21 mouse cellular contexts compared by ENCODE assay signal in genomic region chr15:11297960-11298359, GRCm38 (mm10).
DNase-seq lines count a peak whose midpoint lies in the region; ATAC-seq and TF ChIP-seq lines count a peak whose summit lies in the region.
"Had no signal": no experiment of that assay in that cellular context is flagged by ENCODE, and none has a peak within 500 bp of the region (broad histone marks: within the 10 kb centered on the region; RNA-seq: fewer than 3 reads in every experiment).

No protein-coding gene starts in this region.

- no peaks in the 10 kb centered on the region for H3K9me3 ChIP-seq in forebrain, embryonic 13.5 days (replicated peaks)
- H3K9me3 ChIP-seq in forebrain, embryonic 11.5 days (ENCODE audit: control insufficient read depth, low read length): no peaks in the 10 kb centered on the region
- H3K9me3 ChIP-seq in forebrain, embryonic 16.5 days (ENCODE audit: control insufficient read depth, low read length): no peaks in the 10 kb centered on the region
- no peaks in the 10 kb centered on the region for H3K9me3 ChIP-seq in heart, embryonic 10.5 days
- no peaks in the 10 kb centered on the region for H3K9me3 ChIP-seq in intestine, postnatal 0 days (ENCODE audit: control insufficient read depth)
- H3K9me3 ChIP-seq: embryonic facial prominence, embryonic 15.5 days; hindbrain, embryonic 12.5 days; intestine, embryonic 15.5 days had no signal

- no peak for DNase-seq in forebrain, embryonic 11.5 days (ENCODE audit: low spot score)
- DNase-seq in brain, adult 2 months (ENCODE audit: low read depth, low spot score): peak; percentile 39
- no peak for DNase-seq in heart, embryonic 10.5 days (ENCODE audit: low spot score)
- DNase-seq in layer of hippocampus, adult 11-12 months (ENCODE audit: low spot score): no peak
- DNase-seq: adrenal gland, postnatal 14 days; cerebellum, adult 11 months; cerebellum, adult 8-10 months; cerebellum, postnatal 14 days; embryo, embryonic 11 days; gastrocnemius, postnatal 36 days; heart, adult 11 months; heart, postnatal 10 days; heart, postnatal 4 days had no signal

- no peak overlapping the region for H3K27ac ChIP-seq in forebrain, embryonic 13.5 days
- H3K27ac ChIP-seq in forebrain, embryonic 11.5 days (ENCODE audit: low read depth, low read length): no peak overlapping the region
- H3K27ac ChIP-seq in forebrain, embryonic 16.5 days (ENCODE audit: low read length): no peak overlapping the region
- H3K27ac ChIP-seq in heart, embryonic 10.5 days: no peak overlapping the region
- no peak overlapping the region for H3K27ac ChIP-seq in intestine, postnatal 0 days (ENCODE audit: low read depth, low read length)
- H3K27ac ChIP-seq: embryonic facial prominence, embryonic 15.5 days; hindbrain, embryonic 12.5 days; intestine, embryonic 15.5 days had no signal

- no peaks in the 10 kb centered on the region for H3K27me3 ChIP-seq in forebrain, embryonic 13.5 days
- no peaks in the 10 kb centered on the region for H3K27me3 ChIP-seq in forebrain, embryonic 11.5 days (ENCODE audit: control insufficient read depth, insufficient read depth, low read length)
- no peaks in the 10 kb centered on the region for H3K27me3 ChIP-seq in forebrain, embryonic 16.5 days (replicated peaks; ENCODE audit: control insufficient read depth, insufficient read depth, low read length)
- no peaks in the 10 kb centered on the region for H3K27me3 ChIP-seq in heart, embryonic 10.5 days (ENCODE audit: insufficient read depth, poor library complexity, severe bottlenecking)
- H3K27me3 ChIP-seq in intestine, postnatal 0 days (replicated peaks; ENCODE audit: control insufficient read depth, insufficient read depth, low read length): no peaks in the 10 kb centered on the region
- H3K27me3 ChIP-seq: embryonic facial prominence, embryonic 15.5 days; hindbrain, embryonic 12.5 days; intestine, embryonic 15.5 days; Patski had no signal

- no peak overlapping the region for H3K4me3 ChIP-seq in forebrain, embryonic 13.5 days
- H3K4me3 ChIP-seq in forebrain, embryonic 11.5 days (ENCODE audit: low read depth, low read length): no peak overlapping the region
- no peak overlapping the region for H3K4me3 ChIP-seq in forebrain, embryonic 16.5 days (replicated peaks; ENCODE audit: low read length)
- H3K4me3 ChIP-seq in heart, embryonic 10.5 days: no peak overlapping the region
- no peak overlapping the region for H3K4me3 ChIP-seq in intestine, postnatal 0 days (ENCODE audit: low read depth, low read length)
- H3K4me3 ChIP-seq: embryonic facial prominence, embryonic 15.5 days; hindbrain, embryonic 12.5 days; intestine, embryonic 15.5 days had no signal

- no peak overlapping the region for H3K9ac ChIP-seq in forebrain, embryonic 13.5 days
- H3K9ac ChIP-seq in forebrain, embryonic 11.5 days (ENCODE audit: low read length): no peak overlapping the region
- H3K9ac ChIP-seq in forebrain, embryonic 16.5 days (replicated peaks; ENCODE audit: low read depth, low read length): no peak overlapping the region
- H3K9ac ChIP-seq in intestine, postnatal 0 days (ENCODE audit: low read depth, low read length): no peak overlapping the region
- H3K9ac ChIP-seq: embryonic facial prominence, embryonic 15.5 days; hindbrain, embryonic 12.5 days; intestine, embryonic 15.5 days had no signal

- H3K36me3 ChIP-seq in forebrain, embryonic 13.5 days (ENCODE audit: poor library complexity, severe bottlenecking): no peaks in the 10 kb centered on the region
- H3K36me3 ChIP-seq in forebrain, embryonic 11.5 days (ENCODE audit: control insufficient read depth, insufficient read depth, low read length): no peaks in the 10 kb centered on the region
- no peaks in the 10 kb centered on the region for H3K36me3 ChIP-seq in forebrain, embryonic 16.5 days (ENCODE audit: control insufficient read depth, insufficient read depth)
- no peaks in the 10 kb centered on the region for H3K36me3 ChIP-seq in heart, embryonic 10.5 days
- H3K36me3 ChIP-seq in intestine, postnatal 0 days (ENCODE audit: control insufficient read depth, insufficient read depth): no peaks in the 10 kb centered on the region
- H3K36me3 ChIP-seq: embryonic facial prominence, embryonic 15.5 days; hindbrain, embryonic 12.5 days; intestine, embryonic 15.5 days had no signal

- ATAC-seq in forebrain, embryonic 13.5 days: peak; percentile 85
- no peak for ATAC-seq in forebrain, embryonic 11.5 days (replicated peaks; ENCODE audit: low FRiP score)
- peak; percentile 83 for ATAC-seq in forebrain, embryonic 16.5 days
- ATAC-seq in intestine, postnatal 0 days: no peak
- ATAC-seq: activated CD4-positive, CD25-positive, alpha-beta regulatory T cell, adult 4 months; intestine, embryonic 15.5 days; Patski had no signal

- WGBS in forebrain, embryonic 13.5 days: 36% methylated on average over 4 of the region's 4 CpGs
- 52% methylated on average over 4 of the region's 4 CpGs for WGBS in forebrain, embryonic 11.5 days
- WGBS in forebrain, embryonic 16.5 days: 17% methylated on average over 4 of the region's 4 CpGs
- 82% methylated on average over 4 of the region's 4 CpGs for WGBS in heart, embryonic 10.5 days
- WGBS in intestine, postnatal 0 days: 92% methylated on average over 4 of the region's 4 CpGs

- H3K4me1 ChIP-seq in forebrain, embryonic 13.5 days: 0 out of 2 replicates have a peak, but pooled peaks cover 3% of the 10 kb centered on the region
- no peaks in the 10 kb centered on the region; the same call in 1 of the 2 replicates for H3K4me1 ChIP-seq in forebrain, embryonic 11.5 days (replicated peaks; ENCODE audit: control insufficient read depth, insufficient read depth, low read length)
- H3K4me1 ChIP-seq in forebrain, embryonic 16.5 days (replicated peaks; ENCODE audit: control insufficient read depth, insufficient read depth, low read length): peaks cover 7% of the 10 kb centered on the region
- H3K4me1 ChIP-seq in heart, embryonic 10.5 days: no peaks in the 10 kb centered on the region
- no peaks in the 10 kb centered on the region for H3K4me1 ChIP-seq in intestine, postnatal 0 days (replicated peaks; ENCODE audit: control insufficient read depth, insufficient read depth, low read length)
- H3K4me1 ChIP-seq: embryonic facial prominence, embryonic 15.5 days; hindbrain, embryonic 12.5 days; intestine, embryonic 15.5 days had no signal

- H3K4me2 ChIP-seq in forebrain, embryonic 13.5 days: no peak overlapping the region
- no peak overlapping the region for H3K4me2 ChIP-seq in forebrain, embryonic 11.5 days (ENCODE audit: low read depth, low read length, severe bottlenecking)
- no peak overlapping the region for H3K4me2 ChIP-seq in forebrain, embryonic 16.5 days (ENCODE audit: low read length)
- no peak overlapping the region for H3K4me2 ChIP-seq in intestine, postnatal 0 days (replicated peaks; ENCODE audit: low read depth)
- H3K4me2 ChIP-seq: embryonic facial prominence, embryonic 15.5 days; hindbrain, embryonic 12.5 days; intestine, embryonic 15.5 days had no signal

- TF ChIP-seq CTCF in intestine, postnatal 0 days (IDR thresholded peaks at IDR 0.05; ENCODE audit: low read depth): no peak

Comparison
In these comparisons a context has a peak if more than half of its experiments do, and no peak if none do; other contexts are left out.
1. ATAC-seq: peak in forebrain, embryonic 13.5 days (single experiment) and forebrain, embryonic 16.5 days (single experiment); none in forebrain, embryonic 11.5 days (single experiment) and intestine, postnatal 0 days (single experiment).